In the genomic region with DNA sequence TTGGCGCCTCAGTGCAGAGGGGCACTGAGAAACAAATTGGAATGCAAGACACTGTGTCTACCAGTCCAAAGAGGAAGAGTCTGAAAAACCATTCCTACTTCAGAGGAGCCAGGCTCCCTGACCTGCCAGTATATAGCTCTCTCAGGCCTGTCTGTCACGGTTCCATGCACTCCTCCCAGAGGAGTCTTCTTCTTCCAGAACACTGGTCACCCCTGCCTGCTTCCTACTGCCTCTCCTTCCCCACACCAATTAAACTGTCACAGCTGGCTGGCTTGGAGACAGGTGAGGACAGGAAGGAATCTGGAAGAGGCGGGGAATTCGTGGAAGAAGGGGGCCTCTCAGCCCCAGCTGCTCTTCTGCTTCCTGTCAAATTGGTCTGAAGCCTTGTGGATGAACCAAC, we compare ENCODE assay signal across 16 mouse cellular contexts.
DNase-seq lines count a peak whose midpoint lies in the region; ATAC-seq and TF ChIP-seq lines count a peak whose summit lies in the region.
"Had no signal": no experiment of that assay in that cellular context is flagged by ENCODE, and none has a peak within 500 bp of the region (broad histone marks: within the 10 kb centered on the region; RNA-seq: fewer than 3 reads in every experiment).

No protein-coding gene starts in this region.

- H3K4me1 ChIP-seq in midbrain, embryonic 13.5 days (replicated peaks), result peaks cover 10% of the 10 kb centered on the region; the same call in 1 of the 2 replicates
- 0 out of 2 replicates have a peak, but pooled peaks cover 2% of the 10 kb centered on the region for H3K4me1 ChIP-seq in midbrain, embryonic 16.5 days (ENCODE audit: control insufficient read depth, insufficient read depth, low read length)
- H3K4me1 ChIP-seq in hindbrain, postnatal 0 days (ENCODE audit: insufficient read depth, low read length), result 0 out of 2 replicates have a peak, but pooled peaks cover 6% of the 10 kb centered on the region
- H3K4me1 ChIP-seq in kidney, embryonic 14.5 days (ENCODE audit: control insufficient read depth, insufficient read depth, low read length), result peaks cover 17% of the 10 kb centered on the region
- H3K4me1 ChIP-seq: embryonic facial prominence, embryonic 12.5 days; forebrain, embryonic 10.5 days; stomach, embryonic 15.5 days had no signal

- H3K36me3 ChIP-seq in midbrain, embryonic 13.5 days, result no peaks in the 10 kb centered on the region
- no peaks in the 10 kb centered on the region for H3K36me3 ChIP-seq in midbrain, embryonic 16.5 days (ENCODE audit: control insufficient read depth, insufficient read depth, low read length)
- H3K36me3 ChIP-seq in hindbrain, postnatal 0 days (ENCODE audit: insufficient read depth, low read length), result no peaks in the 10 kb centered on the region
- H3K36me3 ChIP-seq in kidney, embryonic 14.5 days (ENCODE audit: control insufficient read depth, insufficient read depth, low read length), result no peaks in the 10 kb centered on the region
- H3K36me3 ChIP-seq: embryonic facial prominence, embryonic 12.5 days; forebrain, embryonic 10.5 days; limb, embryonic 15.5 days; midbrain, embryonic 10.5 days; stomach, embryonic 15.5 days had no signal

- H3K27ac ChIP-seq in midbrain, embryonic 13.5 days, result peak overlapping the region; percentile 39; the same call in 1 of the 2 replicates
- no peak overlapping the region for H3K27ac ChIP-seq in midbrain, embryonic 16.5 days (ENCODE audit: low read length)
- H3K27ac ChIP-seq in hindbrain, postnatal 0 days, result no peak overlapping the region; the same call in 1 of the 2 replicates
- H3K27ac ChIP-seq in kidney, embryonic 14.5 days (ENCODE audit: low read depth, low read length), result no peak overlapping the region
- H3K27ac ChIP-seq: embryonic facial prominence, embryonic 12.5 days; forebrain, embryonic 10.5 days; layer of hippocampus, adult 2 months; left cerebral cortex, adult 2 months; limb, embryonic 15.5 days; midbrain, embryonic 10.5 days; stomach, embryonic 15.5 days had no signal

- peaks cover 24% of the 10 kb centered on the region for H3K27me3 ChIP-seq in midbrain, embryonic 13.5 days
- H3K27me3 ChIP-seq in midbrain, embryonic 16.5 days (ENCODE audit: control insufficient read depth, insufficient read depth, low read depth, low read length), result no peaks in the 10 kb centered on the region
- H3K27me3 ChIP-seq in hindbrain, postnatal 0 days (ENCODE audit: insufficient read depth, low read length), result no peaks in the 10 kb centered on the region
- H3K27me3 ChIP-seq in kidney, embryonic 14.5 days (ENCODE audit: control insufficient read depth, insufficient read depth, low read length), result no peaks in the 10 kb centered on the region
- H3K27me3 ChIP-seq: embryonic facial prominence, embryonic 12.5 days; limb, embryonic 15.5 days; stomach, embryonic 15.5 days had no signal

- no peak overlapping the region for H3K9ac ChIP-seq in midbrain, embryonic 13.5 days (replicated peaks)
- no peak overlapping the region for H3K9ac ChIP-seq in midbrain, embryonic 16.5 days (ENCODE audit: low read depth, low read length)
- no peak overlapping the region for H3K9ac ChIP-seq in hindbrain, postnatal 0 days (replicated peaks; ENCODE audit: low read length)
- H3K9ac ChIP-seq in kidney, embryonic 14.5 days (ENCODE audit: low read depth, low read length), result no peak overlapping the region
- H3K9ac ChIP-seq: embryonic facial prominence, embryonic 12.5 days; limb, embryonic 15.5 days; liver, postnatal 0 days; stomach, embryonic 15.5 days had no signal

- no peak for DNase-seq in hindbrain, postnatal 0 days (ENCODE audit: low spot score)
- peak; percentile 13 for DNase-seq in retina, embryonic 14.5 days (ENCODE audit: low spot score)
- DNase-seq in urinary bladder, postnatal 36 days (ENCODE audit: low spot score in 2 of 2), result no peak
- DNase-seq in spleen, postnatal 36 days (ENCODE audit: low spot score in 2 of 2), result no peak
- DNase-seq: cerebellum, postnatal 14 days; liver, postnatal 0 days had no signal

- no peaks in the 10 kb centered on the region for H3K9me3 ChIP-seq in midbrain, embryonic 13.5 days
- H3K9me3 ChIP-seq in midbrain, embryonic 16.5 days (replicated peaks; ENCODE audit: control insufficient read depth, low read length, poor library complexity, severe bottlenecking), result no peaks in the 10 kb centered on the region
- no peaks in the 10 kb centered on the region for H3K9me3 ChIP-seq in hindbrain, postnatal 0 days (ENCODE audit: low read length)
- H3K9me3 ChIP-seq in kidney, embryonic 14.5 days (ENCODE audit: control insufficient read depth, low read length), result no peaks in the 10 kb centered on the region
- H3K9me3 ChIP-seq: embryonic facial prominence, embryonic 12.5 days; forebrain, embryonic 10.5 days; limb, embryonic 15.5 days; midbrain, embryonic 10.5 days; stomach, embryonic 15.5 days had no signal

- no peak for TF ChIP-seq CTCF in hindbrain, postnatal 0 days (IDR thresholded peaks at IDR 0.05; ENCODE audit: low read depth)

- 42% methylated on average over 4 of the region's 4 CpGs for WGBS in midbrain, embryonic 13.5 days
- WGBS in midbrain, embryonic 16.5 days, result 45% methylated on average over 4 of the region's 4 CpGs
- 44% methylated on average over 4 of the region's 4 CpGs for WGBS in hindbrain, postnatal 0 days
- 24% methylated on average over 4 of the region's 4 CpGs for WGBS in kidney, embryonic 14.5 days

- no peak overlapping the region for H3K4me3 ChIP-seq in midbrain, embryonic 13.5 days (replicated peaks)
- H3K4me3 ChIP-seq in midbrain, embryonic 16.5 days (ENCODE audit: low read depth, low read length), result no peak overlapping the region
- H3K4me3 ChIP-seq in hindbrain, postnatal 0 days (ENCODE audit: low read length), result no peak overlapping the region
- H3K4me3 ChIP-seq in kidney, embryonic 14.5 days (ENCODE audit: low read length), result no peak overlapping the region
- H3K4me3 ChIP-seq: embryonic facial prominence, embryonic 12.5 days; forebrain, embryonic 10.5 days; layer of hippocampus, adult 2 months; left cerebral cortex, adult 2 months; limb, embryonic 15.5 days; midbrain, embryonic 10.5 days; stomach, embryonic 15.5 days had no signal

- no peak overlapping the region for H3K4me2 ChIP-seq in midbrain, embryonic 13.5 days (replicated peaks)
- H3K4me2 ChIP-seq in midbrain, embryonic 16.5 days (ENCODE audit: low read length), result no peak overlapping the region
- H3K4me2 ChIP-seq in hindbrain, postnatal 0 days (ENCODE audit: low read depth, low read length), result no peak overlapping the region
- H3K4me2 ChIP-seq in kidney, embryonic 14.5 days (replicated peaks; ENCODE audit: low read depth, low read length), result no peak overlapping the region
- H3K4me2 ChIP-seq: embryonic facial prominence, embryonic 12.5 days; limb, embryonic 15.5 days; stomach, embryonic 15.5 days had no signal

- ATAC-seq in midbrain, embryonic 13.5 days, result 0 out of 2 replicates have a peak, but pooled peaks have one; percentile 30
- no peak for ATAC-seq in midbrain, embryonic 16.5 days
- 0 out of 2 replicates have a peak, but pooled peaks have one; percentile 45 for ATAC-seq in hindbrain, postnatal 0 days
- peak; percentile 90; the same call in 1 of the 2 replicates for ATAC-seq in kidney, embryonic 14.5 days (ENCODE audit: low FRiP score, low TSS enrichment)
- ATAC-seq: liver, postnatal 0 days had no signal
